Mouse (Mus musculus): Measurements from ENCODE around the gene Rps27rt. TPM values are rescaled to one million over a fixed set of nuclear protein-coding genes. Genes with fewer than 3 reads are reported as not detected.
"Not testable (repeated sequence)": the region's sequence is repeated elsewhere in the genome, so short reads cannot be mapped to it uniquely, and the experiment has no call there.

Gene Rps27rt
- 22.3 and 36.4 TPM in 2 replicates for polyA plus RNA-seq (2012; rRNA removed)

DNA sequence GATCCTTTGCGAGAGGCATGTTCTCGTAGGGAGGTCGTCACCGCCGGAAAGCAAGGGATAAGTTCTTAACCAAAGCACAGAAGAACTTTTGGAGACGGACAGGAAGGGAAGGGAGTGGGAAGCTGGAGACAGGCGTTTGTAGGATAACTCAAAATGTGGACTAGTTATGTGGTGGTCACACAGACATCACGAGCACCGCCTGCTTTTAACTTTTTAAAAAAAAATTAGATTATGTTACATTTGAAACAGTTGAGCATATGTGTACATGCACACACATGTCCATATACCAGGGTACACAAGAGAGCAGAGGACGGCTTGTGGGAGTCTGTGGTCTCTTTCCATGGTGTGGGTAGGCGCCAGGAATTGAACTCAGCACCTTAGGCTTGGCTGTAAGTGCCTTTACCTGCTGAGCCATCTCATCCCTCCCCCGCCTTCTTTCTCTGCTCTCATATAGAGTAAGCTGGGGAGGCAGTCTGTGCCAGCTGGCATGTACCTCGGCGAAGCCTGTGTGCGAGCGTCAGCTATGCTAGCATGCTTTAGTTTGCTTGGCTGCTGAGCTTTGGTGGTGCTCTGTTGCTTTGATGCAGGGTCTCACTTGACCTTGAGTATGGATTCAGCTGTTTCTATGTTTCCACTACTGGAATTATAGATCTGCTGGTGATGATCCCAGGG lies at the start of gene Rps27rt:
Rps27rt (minus strand) TSS at position 51 of the 672 bp plus-strand sequence.
- 77% methylated on average over 16 of the region's 16 CpGs for WGBS
- no peaks in the 10 kb centered on the region for H3K27me3 ChIP-seq (ENCODE audit: control insufficient read depth, insufficient read depth, low read length)
- TF ChIP-seq CTCF (IDR thresholded peaks at IDR 0.05; ENCODE audit: borderline replicate concordance, insufficient read depth, low read depth, low read length) (no peak), POLR2A (IDR thresholded peaks at IDR 0.05; ENCODE audit: borderline replicate concordance, insufficient read depth, low read length) (no peak)
- peaks cover 2% of the 10 kb centered on the region for H3K4me1 ChIP-seq (ENCODE audit: control insufficient read depth, insufficient read depth, low read length)
- H3K4me3 ChIP-seq (replicated peaks; ENCODE audit: insufficient read depth, low read depth, low read length), result no peak within 1 kb of the TSS
- DNase-seq, result no peak
- H3K27ac ChIP-seq (ENCODE audit: insufficient read depth, low read length), result no peak within 1 kb of the TSS

DNA sequence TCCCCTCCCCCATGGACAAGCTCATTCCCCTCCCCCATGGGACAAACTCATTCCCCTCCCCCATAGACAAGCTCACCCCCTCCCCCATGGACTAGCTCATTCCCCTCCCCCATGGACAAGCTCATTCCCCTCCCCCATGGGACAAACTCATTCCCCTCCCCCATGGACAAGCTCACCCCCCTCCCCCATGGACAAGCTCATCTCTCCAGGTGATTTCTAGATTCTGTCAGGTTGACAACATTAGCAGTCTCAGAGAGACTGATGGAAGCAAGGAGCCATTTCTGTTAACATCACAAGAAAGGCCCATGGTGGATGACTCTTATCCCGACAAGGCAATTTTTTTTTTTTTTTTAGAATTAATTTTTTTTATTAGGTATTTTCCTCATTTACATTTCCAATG lies 48.5 kb upstream of the Rps27rt start:
- H3K27me3 ChIP-seq (ENCODE audit: control insufficient read depth, insufficient read depth, low read length); H3K4me1 ChIP-seq (ENCODE audit: control insufficient read depth, insufficient read depth, low read length); H3K4me3 ChIP-seq (replicated peaks; ENCODE audit: insufficient read depth, low read depth, low read length); H3K27ac ChIP-seq (ENCODE audit: insufficient read depth, low read length); DNase-seq: not testable (repeated sequence)
- WGBS, result 97% methylated on average over 1 of the region's 1 CpGs

DNA sequence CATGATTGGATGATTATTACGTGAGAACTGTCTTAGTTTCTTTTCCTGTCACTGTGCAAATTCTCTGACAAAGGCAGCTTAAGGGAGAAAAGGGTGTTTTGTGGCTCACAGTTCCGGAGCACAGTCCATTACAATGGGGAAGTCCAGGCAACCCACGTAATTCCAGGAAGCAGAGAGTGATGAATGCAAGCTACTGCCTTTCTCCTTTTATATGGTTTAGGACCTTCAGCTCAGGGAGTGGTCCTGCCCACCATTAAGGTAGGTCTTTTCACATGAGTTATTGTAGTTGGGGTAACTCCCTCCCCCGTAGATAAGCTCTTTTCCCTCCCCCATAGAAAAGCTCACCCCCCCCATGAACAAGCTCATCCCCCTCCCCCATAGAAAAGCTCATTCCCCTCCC lies 48.0 kb upstream of the Rps27rt start:
- no peaks in the 10 kb centered on the region for H3K4me1 ChIP-seq (ENCODE audit: control insufficient read depth, insufficient read depth, low read length)
- 87% methylated on average over 4 of the region's 4 CpGs for WGBS
- no peak for DNase-seq

DNA sequence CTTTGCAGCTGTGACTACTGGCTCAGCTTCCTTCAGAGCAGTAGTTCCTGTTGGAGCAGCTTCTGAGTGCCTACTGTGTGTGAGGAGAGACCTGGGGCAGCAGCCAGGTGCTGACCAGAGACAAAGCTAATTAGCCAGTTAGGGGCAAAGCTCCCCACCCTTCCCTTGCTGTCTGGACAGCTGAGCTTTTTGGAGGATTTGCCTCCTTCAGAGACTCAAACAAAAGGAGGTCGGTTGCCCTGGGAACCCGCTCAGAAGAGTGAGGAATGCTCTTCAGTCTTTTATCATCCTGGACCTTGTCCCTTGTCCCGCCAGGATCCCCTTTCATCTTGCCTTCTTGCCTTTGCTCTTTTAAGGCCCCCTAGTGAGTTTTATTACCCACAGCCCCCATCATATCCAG lies 46.8 kb upstream of the Rps27rt start:
- peaks cover 6% of the 10 kb centered on the region for H3K4me1 ChIP-seq (ENCODE audit: control insufficient read depth, insufficient read depth, low read length)
- TF ChIP-seq POLR2A (IDR thresholded peaks at IDR 0.05; ENCODE audit: borderline replicate concordance, insufficient read depth, low read length) (no peak), CTCF (IDR thresholded peaks at IDR 0.05; ENCODE audit: borderline replicate concordance, insufficient read depth, low read depth, low read length) (no peak)
- 53% methylated on average over 3 of the region's 3 CpGs for WGBS
- no peak for DNase-seq
- no peak overlapping the region for H3K27ac ChIP-seq (ENCODE audit: insufficient read depth, low read length)
- H3K27me3 ChIP-seq (ENCODE audit: control insufficient read depth, insufficient read depth, low read length), result no peaks in the 10 kb centered on the region
- H3K4me3 ChIP-seq (replicated peaks; ENCODE audit: insufficient read depth, low read depth, low read length), result no peak overlapping the region

More for the DNA sequence above, 48.0 kb upstream of the Rps27rt start:
- Histone ChIP-seq H3K4me3 (replicated peaks; ENCODE audit: insufficient read depth, low read depth, low read length) (no peak overlapping the region), H3K27ac (ENCODE audit: insufficient read depth, low read length) (no peak overlapping the region), H3K27me3 (ENCODE audit: control insufficient read depth, insufficient read depth, low read length) (no peaks in the 10 kb centered on the region)
- TF ChIP-seq CTCF (IDR thresholded peaks at IDR 0.05; ENCODE audit: borderline replicate concordance, insufficient read depth, low read depth, low read length) (no peak), POLR2A (IDR thresholded peaks at IDR 0.05; ENCODE audit: borderline replicate concordance, insufficient read depth, low read length) (no peak)

DNA sequence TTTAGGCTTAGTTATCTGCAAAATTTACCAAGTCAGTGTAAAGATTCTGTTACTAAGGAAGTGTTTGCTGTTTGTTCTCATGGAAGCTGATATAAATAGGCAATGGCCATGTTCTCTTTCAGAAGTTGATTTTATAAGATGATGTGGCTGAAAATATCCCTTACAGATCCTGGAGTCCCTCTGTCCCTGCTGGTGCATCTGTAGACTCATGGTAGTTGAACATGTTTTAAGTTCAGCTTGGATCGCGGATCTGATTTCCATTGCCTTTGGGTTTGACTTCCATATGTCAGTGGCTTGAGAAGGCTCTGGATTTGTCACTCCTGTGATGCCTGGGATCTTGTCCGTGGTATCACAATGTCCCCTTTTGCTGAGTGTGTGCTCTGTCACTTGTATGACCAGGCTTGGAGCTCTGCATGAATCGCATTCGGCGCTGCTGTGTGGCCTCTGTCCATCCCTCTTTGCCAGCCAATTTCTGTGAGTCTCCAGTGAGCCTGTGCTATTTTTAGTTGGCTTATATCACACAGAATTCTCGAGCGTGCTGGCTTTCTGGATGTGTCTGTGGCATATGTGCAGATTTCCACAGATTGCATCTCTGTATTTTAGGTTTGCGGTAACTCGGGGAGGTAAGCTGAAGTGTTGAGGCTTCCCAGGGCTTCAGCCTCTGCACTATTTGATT lies 41.3 kb upstream of the Rps27rt start:
- peak overlapping the region; percentile 17; the same call in 1 of the 2 replicates for H3K27ac ChIP-seq (ENCODE audit: insufficient read depth, low read length)
- peaks cover 7% of the 10 kb centered on the region for H3K4me1 ChIP-seq (ENCODE audit: control insufficient read depth, insufficient read depth, low read length)
- H3K4me3 ChIP-seq (replicated peaks; ENCODE audit: insufficient read depth, low read depth, low read length), result peak overlapping the region; percentile 14
- 10% methylated on average over 10 of the region's 10 CpGs for WGBS
- TF ChIP-seq CTCF (IDR thresholded peaks at IDR 0.05; ENCODE audit: borderline replicate concordance, insufficient read depth, low read depth, low read length) (no peak), POLR2A (IDR thresholded peaks at IDR 0.05; ENCODE audit: borderline replicate concordance, insufficient read depth, low read length) (no peak)
- peak; percentile 59 to 72 for DNase-seq
- no peaks in the 10 kb centered on the region for H3K27me3 ChIP-seq (ENCODE audit: control insufficient read depth, insufficient read depth, low read length)

DNA sequence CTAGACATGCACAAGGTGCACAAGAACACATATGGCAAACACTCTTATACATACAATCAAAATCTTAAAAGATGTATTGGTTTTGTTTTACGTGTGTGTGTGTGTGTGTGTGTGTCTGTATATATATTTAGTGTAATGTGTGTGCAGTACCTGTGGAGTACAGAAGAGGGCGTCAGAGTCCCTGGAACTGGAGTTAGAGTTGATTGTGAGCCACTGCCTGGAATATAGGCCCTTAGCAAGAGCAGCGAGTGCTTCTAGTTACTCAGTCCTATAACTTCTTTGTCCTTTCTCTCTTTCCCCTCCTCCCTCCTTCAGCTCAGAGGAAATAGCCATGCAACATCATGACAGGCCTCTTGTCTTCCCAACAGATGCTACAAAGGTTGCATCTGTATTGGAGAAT lies 40.6 kb upstream of the Rps27rt start:
- WGBS, result 84% methylated on average over 3 of the region's 3 CpGs
- Histone ChIP-seq H3K27ac (ENCODE audit: insufficient read depth, low read length) (no peak overlapping the region), H3K4me3 (replicated peaks; ENCODE audit: insufficient read depth, low read depth, low read length) (no peak overlapping the region), H3K4me1 (ENCODE audit: control insufficient read depth, insufficient read depth, low read length) (peaks cover 7% of the 10 kb centered on the region), H3K27me3 (ENCODE audit: control insufficient read depth, insufficient read depth, low read length) (no peaks in the 10 kb centered on the region)
- DNase-seq, result no peak
- TF ChIP-seq POLR2A (IDR thresholded peaks at IDR 0.05; ENCODE audit: borderline replicate concordance, insufficient read depth, low read length), result no peak
- TF ChIP-seq CTCF (IDR thresholded peaks at IDR 0.05; ENCODE audit: borderline replicate concordance, insufficient read depth, low read depth, low read length), result no peak

DNA sequence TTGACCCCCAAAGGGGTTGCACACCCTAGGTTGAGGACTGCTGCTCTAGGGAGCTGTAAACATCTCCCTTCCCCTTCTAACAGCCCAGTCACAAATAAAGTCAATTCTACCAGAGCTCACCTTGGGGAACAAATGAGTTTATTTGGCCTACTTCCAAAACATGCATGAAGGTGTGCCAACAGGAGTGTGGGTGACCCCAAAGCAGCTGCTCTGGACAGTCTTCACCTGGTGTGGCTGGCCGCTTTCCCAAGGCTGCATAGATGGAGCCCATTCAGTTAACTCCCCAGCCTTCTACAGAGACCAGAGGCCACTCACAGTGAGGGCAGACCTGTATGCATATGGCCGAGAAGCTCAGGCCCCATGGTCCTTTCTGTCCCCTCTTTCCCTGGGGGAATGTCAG lies 38.9 kb upstream of the Rps27rt start:
- no peak for DNase-seq
- H3K27me3 ChIP-seq (ENCODE audit: control insufficient read depth, insufficient read depth, low read length), result no peaks in the 10 kb centered on the region
- 76% methylated on average over 2 of the region's 2 CpGs for WGBS
- no peak overlapping the region for H3K4me3 ChIP-seq (replicated peaks; ENCODE audit: insufficient read depth, low read depth, low read length)
- no peak for TF ChIP-seq POLR2A (IDR thresholded peaks at IDR 0.05; ENCODE audit: borderline replicate concordance, insufficient read depth, low read length)
- no peak for TF ChIP-seq CTCF (IDR thresholded peaks at IDR 0.05; ENCODE audit: borderline replicate concordance, insufficient read depth, low read depth, low read length)
- peaks cover 7% of the 10 kb centered on the region for H3K4me1 ChIP-seq (ENCODE audit: control insufficient read depth, insufficient read depth, low read length)
- H3K27ac ChIP-seq (ENCODE audit: insufficient read depth, low read length), result no peak overlapping the region

DNA sequence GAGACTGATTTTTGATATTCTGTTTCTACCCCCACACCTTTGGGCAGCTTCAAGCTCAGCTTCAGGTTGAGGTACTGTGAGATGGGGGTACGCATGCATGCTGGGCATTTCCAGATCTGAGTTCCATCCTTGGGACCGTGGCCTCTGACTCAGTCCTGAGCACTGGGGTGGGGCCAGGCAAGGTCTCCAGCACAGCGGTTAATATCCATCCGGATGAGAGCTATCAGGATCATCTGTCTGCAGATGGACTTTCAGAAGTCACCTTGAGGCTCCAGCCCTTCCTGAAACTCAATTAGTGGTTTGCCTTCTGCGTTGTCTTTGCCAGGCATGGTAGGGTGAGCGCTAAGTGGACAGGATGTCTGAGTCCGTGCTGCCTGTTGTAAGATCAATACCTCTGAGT lies 37.6 kb upstream of the Rps27rt start:
- TF ChIP-seq POLR2A (IDR thresholded peaks at IDR 0.05; ENCODE audit: borderline replicate concordance, insufficient read depth, low read length) (no peak), CTCF (IDR thresholded peaks at IDR 0.05; ENCODE audit: borderline replicate concordance, insufficient read depth, low read depth, low read length) (no peak)
- H3K27me3 ChIP-seq (ENCODE audit: control insufficient read depth, insufficient read depth, low read length), result no peaks in the 10 kb centered on the region
- peaks cover 7% of the 10 kb centered on the region for H3K4me1 ChIP-seq (ENCODE audit: control insufficient read depth, insufficient read depth, low read length)
- H3K4me3 ChIP-seq (replicated peaks; ENCODE audit: insufficient read depth, low read depth, low read length), result no peak overlapping the region
- WGBS, result 98% methylated on average over 7 of the region's 7 CpGs
- no peak for DNase-seq
- no peak overlapping the region for H3K27ac ChIP-seq (ENCODE audit: insufficient read depth, low read length)
